Mouse (Mus musculus) heart, embryonic 16.5 days (tissue): Measurements from ENCODE around the gene Atp8b4. TPM values are rescaled to one million over a fixed set of nuclear protein-coding genes. Genes with fewer than 3 reads are reported as not detected.

Source experiments
- ATAC-seq: fragments of 200-750 bp; cut with Nextera tagmentation; replicated peaks from 2 replicates; pipeline ENCODE4 v1.8.0; 2017; ENCODE audit warnings: moderate number of reproducible peaks; ENCODE audit not compliant: insufficient read depth, low FRiP score; ENCODE audit errors: extremely low read depth
- H3K27ac ChIP-seq: fragments of 300-500 bp; sonication (generic); 2 replicates; pipeline ENCODE4 v1.5.1; 2014; ENCODE audit warnings: mild to moderate bottlenecking, low read length, control low read depth, moderate library complexity
- H3K27me3 ChIP-seq: fragments of 300-500 bp; sonication (generic); 2 replicates; pipeline ENCODE4 v1.6.1; 2014; ENCODE audit warnings: low read length, mixed read lengths; ENCODE audit not compliant: control insufficient read depth, insufficient read depth
- H3K36me3 ChIP-seq: fragments of 300-500 bp; sonication (generic); 2 replicates; pipeline ENCODE4 v1.6.1; 2014; ENCODE audit not compliant: control insufficient read depth, insufficient read depth
- H3K4me1 ChIP-seq: fragments of 300-500 bp; sonication (generic); 2 replicates; pipeline ENCODE4 v1.6.1; 2014; ENCODE audit warnings: low read length, mixed read lengths; ENCODE audit not compliant: control insufficient read depth, insufficient read depth
- H3K4me2 ChIP-seq: fragments of 300-500 bp; sonication (generic); 2 replicates; pipeline ENCODE4 v1.6.1; 2014; ENCODE audit warnings: low read depth, mild to moderate bottlenecking, control low read depth, low read length
- H3K4me3 ChIP-seq: fragments of 300-500 bp; sonication (generic); 2 replicates; pipeline ENCODE4 v1.5.1; 2014; ENCODE audit warnings: mild to moderate bottlenecking, control low read depth, low read length
- H3K9ac ChIP-seq: fragments of 300-500 bp; sonication (generic); 2 replicates; pipeline ENCODE4 v1.6.1; 2014; ENCODE audit warnings: low read length, control low read depth
- H3K9me3 ChIP-seq: fragments of 300-500 bp; sonication (generic); replicated peaks from 2 replicates; pipeline ENCODE4 v1.6.1; 2016; ENCODE audit warnings: low read length; ENCODE audit not compliant: control insufficient read depth
- WGBS: fragments of 180-500 bp; shearing (Covaris S2); extraction: QIAGEN DNeasy Blood & Tissue Kit; methylation state at CpG from one replicate; pipeline ENCODE4 v1.1.7; 2014; 5-methylcytosine and 5-hydroxymethylcytosine counted together
- polyA plus RNA-seq: library from polyadenylated mRNA; unstranded; fragments of >200 nt; fragmentation: Nextera tagmentation; extraction: Ambion mirVana; gene quantifications from 2 replicates; pipeline ENCODE4 v1.2.1, GENCODE M21; 2015

The Atp8b4 gene
- polyA plus RNA-seq, 1 experiment from 2014 or later, result 2.0 TPM

- H3K27me3 ChIP-seq, result no peaks in the 10 kb centered on the region
- H3K36me3 ChIP-seq, result no peaks in the 10 kb centered on the region
- no peak overlapping the region for H3K9ac ChIP-seq
- H3K4me2 ChIP-seq, result no peak overlapping the region
- WGBS, result 83% methylated on average over 9 of the region's 9 CpGs
- no peak overlapping the region for H3K27ac ChIP-seq
- no peak for ATAC-seq
- no peaks in the 10 kb centered on the region for H3K9me3 ChIP-seq
- H3K4me1 ChIP-seq, result no peaks in the 10 kb centered on the region
- H3K4me3 ChIP-seq, result peak overlapping the region; percentile 6; the same call in 1 of the 2 replicates
Measured at GRCm38 (mm10) chr2:126490573-126490972, 9.9 kb downstream of the Atp8b4 start.

- WGBS, result 76% methylated on average over 11 of the region's 11 CpGs
- H3K4me1 ChIP-seq, result no peaks in the 10 kb centered on the region
Measured at GRCm38 (mm10) chr2:126485262-126486017, 15.0 kb downstream of the Atp8b4 start.

GRCm38 (mm10) chr2:126483337-126483736 lies 17.1 kb downstream of the Atp8b4 start:
- WGBS, result 63% methylated on average over 6 of the region's 6 CpGs
- no peak overlapping the region for H3K9ac ChIP-seq
- no peaks in the 10 kb centered on the region for H3K9me3 ChIP-seq
- H3K4me3 ChIP-seq, result no peak overlapping the region
- no peaks in the 10 kb centered on the region for H3K36me3 ChIP-seq
- H3K27ac ChIP-seq, result no peak overlapping the region
- no peaks in the 10 kb centered on the region for H3K27me3 ChIP-seq
- H3K4me2 ChIP-seq, result no peak overlapping the region
- H3K4me1 ChIP-seq, result no peaks in the 10 kb centered on the region
- no peak for ATAC-seq

More at GRCm38 (mm10) chr2:126485262-126486017, 15.0 kb downstream of the Atp8b4 start:
- Histone ChIP-seq H3K9me3 (no peaks in the 10 kb centered on the region), H3K4me2 (no peak overlapping the region), H3K27me3 (no peaks in the 10 kb centered on the region), H3K36me3 (no peaks in the 10 kb centered on the region), H3K9ac (no peak overlapping the region), H3K27ac (no peak overlapping the region), H3K4me3 (no peak overlapping the region)
- ATAC-seq, result no peak

GRCm38 (mm10) chr2:126477556-126477955 lies 22.9 kb downstream of the Atp8b4 start:
- WGBS, result 63% methylated on average over 7 of the region's 7 CpGs
- ATAC-seq, result no peak
- Histone ChIP-seq H3K9me3 (no peaks in the 10 kb centered on the region), H3K9ac (no peak overlapping the region), H3K4me2 (no peak overlapping the region), H3K27me3 (no peaks in the 10 kb centered on the region), H3K36me3 (no peaks in the 10 kb centered on the region), H3K4me3 (no peak overlapping the region), H3K27ac (no peak overlapping the region), H3K4me1 (no peaks in the 10 kb centered on the region)

GRCm38 (mm10) chr2:126475681-126476410 lies 24.6 kb downstream of the Atp8b4 start:
- Histone ChIP-seq H3K27me3 (no peaks in the 10 kb centered on the region), H3K4me3 (no peak overlapping the region), H3K4me2 (no peak overlapping the region), H3K36me3 (no peaks in the 10 kb centered on the region), H3K4me1 (no peaks in the 10 kb centered on the region), H3K27ac (peak overlapping the region; percentile 14; the same call in 1 of the 2 replicates), H3K9ac (no peak overlapping the region), H3K9me3 (no peaks in the 10 kb centered on the region)
- ATAC-seq, result no peak
- WGBS, result 77% methylated on average over 11 of the region's 11 CpGs

GRCm38 (mm10) chr2:126474019-126474418 lies 26.5 kb downstream of the Atp8b4 start:
- Histone ChIP-seq H3K9ac (no peak overlapping the region), H3K27me3 (no peaks in the 10 kb centered on the region), H3K4me1 (no peaks in the 10 kb centered on the region), H3K36me3 (no peaks in the 10 kb centered on the region), H3K4me3 (no peak overlapping the region), H3K4me2 (no peak overlapping the region), H3K9me3 (no peaks in the 10 kb centered on the region), H3K27ac (no peak overlapping the region)
- WGBS, result 80% methylated on average over 6 of the region's 6 CpGs
- ATAC-seq, result no peak

GRCm38 (mm10) chr2:126472836-126473235 lies 27.6 kb downstream of the Atp8b4 start:
- Histone ChIP-seq H3K4me1 (no peaks in the 10 kb centered on the region), H3K36me3 (no peaks in the 10 kb centered on the region), H3K4me3 (no peak overlapping the region), H3K4me2 (no peak overlapping the region), H3K27me3 (no peaks in the 10 kb centered on the region), H3K9ac (no peak overlapping the region), H3K9me3 (no peaks in the 10 kb centered on the region), H3K27ac (no peak overlapping the region)
- 59% methylated on average over 5 of the region's 5 CpGs for WGBS
- ATAC-seq, result no peak

- ATAC-seq, result peak; percentile 45; the same call in 1 of the 2 replicates
- Histone ChIP-seq H3K27ac (peak overlapping the region; percentile 30; the same call in 1 of the 2 replicates), H3K36me3 (no peaks in the 10 kb centered on the region), H3K9ac (no peak overlapping the region), H3K4me1 (no peaks in the 10 kb centered on the region), H3K4me3 (no peak overlapping the region), H3K9me3 (no peaks in the 10 kb centered on the region), H3K27me3 (no peaks in the 10 kb centered on the region), H3K4me2 (no peak overlapping the region)
- 82% methylated on average over 4 of the region's 4 CpGs for WGBS
Measured at GRCm38 (mm10) chr2:126467790-126468189, 32.7 kb downstream of the Atp8b4 start.
